Mouse (Mus musculus) midbrain, embryonic 11.5 days (tissue): ENCODE measurements around the gene Olfr10. TPM values are rescaled to one million over a fixed set of nuclear protein-coding genes. Genes with fewer than 3 reads are reported as not detected.

Experiments used
- polyA plus RNA-seq: library from polyadenylated mRNA; unstranded; fragments of >200 nt; fragmentation: Nextera tagmentation; extraction: Ambion mirVana; gene quantifications from 2 replicates; pipeline ENCODE4 v1.2.1, GENCODE M21; 2014

Olfr10 gene
- polyA plus RNA-seq, 1 experiment from 2014 or later: not detected

Other genes starting within 250 kb of the Olfr10 start
- gene Tgtp2, start 240.5 kb upstream of the Olfr10 start, polyA plus RNA-seq: not detected in 2 replicates
- 0.40 and 0.41 TPM in 2 replicates for gene Ifi47, start 228.2 kb upstream of the Olfr10 start, polyA plus RNA-seq
- not detected in 2 replicates for gene Olfr1396, start 189.9 kb upstream of the Olfr10 start, polyA plus RNA-seq
- gene Olfr1395, start 162.5 kb upstream of the Olfr10 start, polyA plus RNA-seq: not detected in 2 replicates
- not detected in 2 replicates for gene Olfr1394, start 150.4 kb upstream of the Olfr10 start, polyA plus RNA-seq
- 0.43 TPM in 1 of 2 replicates, not detected in the other for gene Btnl9, start 117.6 kb upstream of the Olfr10 start, polyA plus RNA-seq
- gene Zfp62, start 101.4 kb upstream of the Olfr10 start, polyA plus RNA-seq: 65.4 and 70.2 TPM in 2 replicates
- gene Mgat1, start 60.5 kb upstream of the Olfr10 start, polyA plus RNA-seq: 30.1 and 30.5 TPM in 2 replicates
- gene Olfr1393, start 26.4 kb upstream of the Olfr10 start, polyA plus RNA-seq: not detected in 2 replicates
- gene Olfr1392, start 19.5 kb upstream of the Olfr10 start, polyA plus RNA-seq: not detected in 2 replicates
- not detected in 2 replicates for gene Olfr1391, start 18.0 kb downstream of the Olfr10 start, polyA plus RNA-seq
- gene Olfr1390, start 30.4 kb downstream of the Olfr10 start, polyA plus RNA-seq: not detected in 2 replicates
- gene Olfr1389, start 118.3 kb downstream of the Olfr10 start, polyA plus RNA-seq: not detected in 2 replicates
- gene Olfr1388, start 131.9 kb downstream of the Olfr10 start, polyA plus RNA-seq: 0.07 and 0.08 TPM in 2 replicates
- not detected in 2 replicates for gene Olfr1387, start 150.6 kb downstream of the Olfr10 start, polyA plus RNA-seq
- not detected in 2 replicates for gene Olfr1386, start 160.3 kb downstream of the Olfr10 start, polyA plus RNA-seq
- not detected in 2 replicates for gene Olfr1385, start 184.3 kb downstream of the Olfr10 start, polyA plus RNA-seq
- gene Olfr1384, start 202.0 kb downstream of the Olfr10 start, polyA plus RNA-seq: not detected in 2 replicates
- not detected in 2 replicates for gene Olfr1383, start 214.9 kb downstream of the Olfr10 start, polyA plus RNA-seq
- gene Olfr1382, start 223.5 kb downstream of the Olfr10 start, polyA plus RNA-seq: not detected in 2 replicates
- not detected in 2 replicates for gene Olfr1381, start 238.7 kb downstream of the Olfr10 start, polyA plus RNA-seq